Mouse (Mus musculus) forebrain, embryonic 10.5 days (tissue): ENCODE measurements around the gene Rbfox3. TPM values are rescaled to one million over a fixed set of nuclear protein-coding genes. Genes with fewer than 3 reads are reported as not detected.

Source experiments
- DNase-seq: peaks from one replicate; pipeline ENCODE4 v3.0.0-alpha.2; 2017; ENCODE audit warnings: low spot score; ENCODE audit errors: extremely low spot score
- H3K27ac ChIP-seq: fragments of 300-500 bp; sonication (generic); 2 replicates; pipeline ENCODE4 v1.5.1; 2016; ENCODE audit warnings: mild to moderate bottlenecking
- H3K27me3 ChIP-seq: fragments of 300-500 bp; sonication (generic); 2 replicates; pipeline ENCODE4 v1.6.1; 2016; ENCODE audit warnings: mild to moderate bottlenecking; ENCODE audit not compliant: poor library complexity, severe bottlenecking
- H3K36me3 ChIP-seq: fragments of 300-500 bp; sonication (generic); replicated peaks from 2 replicates; pipeline ENCODE4 v1.6.1; 2016; ENCODE audit warnings: mild to moderate bottlenecking, moderate library complexity
- H3K4me1 ChIP-seq: fragments of 300-500 bp; sonication (generic); 2 replicates; pipeline ENCODE4 v1.6.1; 2016
- H3K4me3 ChIP-seq: fragments of 300-500 bp; sonication (generic); 2 replicates; pipeline ENCODE4 v1.5.1; 2016; ENCODE audit warnings: mild to moderate bottlenecking, moderate library complexity
- H3K9me3 ChIP-seq: fragments of 300-500 bp; sonication (generic); 2 replicates; pipeline ENCODE4 v1.6.1; 2016; ENCODE audit warnings: mild to moderate bottlenecking, moderate library complexity
- WGBS: fragments of 180-500 bp; shearing (Covaris S2); methylation state at CpG from one replicate; pipeline ENCODE4 v1.1.7; 2016; 5-methylcytosine and 5-hydroxymethylcytosine counted together
- polyA plus RNA-seq: library from polyadenylated mRNA; unstranded; fragments of >200 nt; fragmentation: Nextera tagmentation; extraction: Ambion mirVana; gene quantifications from 2 replicates; pipeline ENCODE4 v1.2.1, GENCODE M21; 2016

The Rbfox3 gene
- polyA plus RNA-seq, 1 experiment from 2014 or later = 2.6 TPM

DNA sequence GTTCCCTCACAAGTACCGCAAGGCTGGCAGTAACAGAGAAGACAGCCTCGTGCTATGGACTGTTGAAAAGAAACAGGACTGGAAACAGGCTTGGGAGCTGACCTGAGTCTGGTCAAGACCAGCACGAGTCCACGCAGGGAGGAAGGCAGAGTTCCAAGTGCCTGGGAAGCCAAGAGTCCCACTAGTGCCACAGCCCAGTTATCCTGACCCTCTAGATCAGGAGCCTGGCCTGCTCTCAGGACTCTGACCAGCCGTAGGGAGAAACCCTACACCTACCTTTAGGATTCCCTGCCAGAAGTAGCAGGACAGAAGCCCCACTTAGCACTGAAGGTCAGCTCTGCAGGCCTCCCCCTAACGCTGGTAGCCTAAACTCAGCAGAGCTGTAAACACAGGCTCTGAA is 1.3 kb upstream of the Rbfox3 start:
- Histone ChIP-seq H3K27me3 (peaks cover 74% of the 10 kb centered on the region), H3K9me3 (no peaks in the 10 kb centered on the region), H3K4me3 (no peak overlapping the region), H3K4me1 (peaks cover 61% of the 10 kb centered on the region), H3K27ac (no peak overlapping the region), H3K36me3 (no peaks in the 10 kb centered on the region)
- 65% methylated on average over 6 of the region's 6 CpGs for WGBS
- DNase-seq = no peak

DNA sequence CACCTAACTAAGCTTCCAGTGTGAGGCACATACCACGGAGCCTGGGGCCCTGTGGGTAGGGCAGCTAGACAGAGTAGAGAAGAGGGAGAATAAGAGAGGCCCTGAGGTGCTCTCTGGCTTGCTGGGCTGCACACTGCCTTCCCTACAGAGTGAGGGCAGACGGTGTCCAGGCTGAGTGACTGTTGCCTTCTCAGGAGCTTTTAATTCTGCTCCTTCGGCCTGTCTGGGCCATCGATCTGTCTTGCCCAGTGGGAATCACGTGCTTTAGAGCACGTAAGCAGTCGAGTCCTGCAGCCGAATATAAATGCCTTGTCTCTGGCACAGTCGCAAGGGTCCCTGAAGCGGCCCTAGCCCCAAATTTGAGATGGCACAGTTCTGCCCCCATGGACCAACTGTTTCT is 641 bp downstream of the Rbfox3 start:
- H3K36me3 ChIP-seq = no peaks in the 10 kb centered on the region
- 69% methylated on average over 10 of the region's 10 CpGs for WGBS
- DNase-seq = no peak
- peaks cover 62% of the 10 kb centered on the region for H3K4me1 ChIP-seq
- peaks cover 87% of the 10 kb centered on the region for H3K27me3 ChIP-seq
- no peak overlapping the region for H3K27ac ChIP-seq
- no peak overlapping the region for H3K4me3 ChIP-seq
- H3K9me3 ChIP-seq = no peaks in the 10 kb centered on the region

DNA sequence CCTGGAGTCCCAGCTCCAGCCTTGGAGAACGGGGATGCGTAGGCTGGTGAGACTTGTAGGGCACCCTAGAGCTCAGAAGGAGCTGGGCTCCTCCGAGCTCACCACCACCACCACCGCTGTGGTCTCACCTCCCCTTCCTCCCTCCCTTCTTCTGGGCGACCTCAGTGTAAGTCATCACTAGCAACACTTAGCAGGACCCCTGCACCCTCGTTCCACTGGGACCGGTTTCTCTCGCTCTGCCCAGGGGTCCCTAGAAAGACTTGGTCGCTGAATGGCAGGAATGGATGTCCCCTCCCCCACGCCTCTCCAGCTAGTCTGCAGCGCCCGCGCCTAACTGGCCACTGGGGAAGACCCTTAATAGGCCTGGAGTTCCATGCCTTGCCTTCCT is 1.6 kb downstream of the Rbfox3 start:
- H3K27ac ChIP-seq = peak overlapping the region; percentile 86
- peak overlapping the region; percentile 74 for H3K4me3 ChIP-seq
- under 1% methylated on average over 13 of the region's 13 CpGs for WGBS
- no peaks in the 10 kb centered on the region for H3K9me3 ChIP-seq
- DNase-seq = peak; percentile 59
- peaks cover 55% of the 10 kb centered on the region for H3K4me1 ChIP-seq
- peaks cover 88% of the 10 kb centered on the region for H3K27me3 ChIP-seq
- no peaks in the 10 kb centered on the region for H3K36me3 ChIP-seq

DNA sequence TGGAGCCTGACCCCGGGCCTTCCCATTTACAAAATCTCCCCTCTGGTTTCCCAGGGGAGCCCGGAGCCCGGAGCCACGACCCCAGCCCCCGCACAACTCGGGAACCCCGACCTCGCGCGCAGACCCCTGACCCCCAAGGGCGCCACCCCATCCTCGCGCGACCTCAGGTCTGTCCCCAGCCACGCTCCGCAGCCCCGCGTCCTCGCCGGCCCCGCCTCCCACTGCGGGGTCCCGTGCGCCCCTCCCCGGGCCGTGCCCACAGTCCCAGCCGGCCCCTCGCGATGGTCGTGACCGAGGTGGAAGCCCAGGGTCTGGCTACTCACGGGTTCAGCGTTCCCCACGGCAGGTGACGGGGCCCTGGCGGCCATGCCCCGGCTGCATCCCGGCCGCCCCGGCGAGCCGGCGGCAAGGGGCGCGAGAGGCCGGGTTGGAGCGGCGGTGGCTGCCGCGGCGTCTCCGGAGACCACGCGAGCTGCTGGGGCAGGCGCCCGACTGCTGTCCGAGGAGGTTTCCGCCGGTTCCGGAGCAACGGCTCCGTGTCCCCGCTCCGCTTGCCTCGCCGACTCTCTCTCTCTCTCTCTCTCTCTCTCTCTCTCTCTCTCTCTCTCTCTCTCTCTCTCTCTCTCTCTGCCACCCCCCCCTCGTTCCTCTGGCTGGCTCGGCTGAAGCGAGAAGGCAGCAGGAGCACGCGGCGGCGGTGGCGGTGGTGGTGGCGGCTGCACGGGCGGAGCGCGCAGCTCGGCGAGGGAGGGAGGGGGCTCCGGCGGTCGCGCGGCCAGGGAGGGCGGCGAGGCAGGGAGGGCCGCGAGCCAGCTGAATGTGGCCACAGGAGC is 2.2 kb downstream of the Rbfox3 start:
- peaks cover 54% of the 10 kb centered on the region for H3K4me1 ChIP-seq
- peak overlapping the region; percentile 74 for H3K4me3 ChIP-seq
- H3K9me3 ChIP-seq = no peaks in the 10 kb centered on the region
- WGBS = under 1% methylated on average over 75 of the region's 90 CpGs
- H3K27ac ChIP-seq = peak overlapping the region; percentile 86
- peak; percentile 66 for DNase-seq
- H3K36me3 ChIP-seq = no peaks in the 10 kb centered on the region
- peaks cover 84% of the 10 kb centered on the region for H3K27me3 ChIP-seq

DNA sequence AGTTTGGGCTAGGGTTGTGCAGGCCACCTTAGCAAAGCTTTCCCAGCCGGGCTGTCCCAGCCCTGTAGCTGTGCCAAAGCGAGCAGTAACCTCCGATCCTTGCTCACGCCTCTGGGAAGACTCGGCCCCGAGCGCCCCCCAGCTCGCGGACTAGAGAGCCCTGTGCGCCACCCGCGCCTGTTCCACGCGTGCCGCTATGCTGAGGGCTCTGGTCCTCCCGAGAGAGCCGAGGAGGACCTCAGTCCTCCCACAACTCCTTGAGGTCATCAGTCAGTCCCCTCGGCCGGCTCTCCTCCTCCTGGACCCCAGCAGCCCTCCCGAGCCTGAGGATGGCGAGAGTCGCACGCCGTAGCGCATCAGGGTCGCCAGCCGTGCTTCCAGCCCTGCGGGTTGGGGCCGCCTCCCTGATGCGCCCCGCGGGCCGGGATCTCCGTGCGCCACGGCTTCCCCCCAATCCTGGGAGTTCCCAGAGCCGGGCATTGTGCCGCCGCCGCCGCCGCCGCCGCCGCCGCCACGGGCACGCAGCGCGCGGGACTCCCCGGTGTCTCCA is 2.9 kb downstream of the Rbfox3 start:
- H3K27ac ChIP-seq = peak overlapping the region; percentile 86
- peaks cover 80% of the 10 kb centered on the region for H3K27me3 ChIP-seq
- peaks cover 54% of the 10 kb centered on the region for H3K4me1 ChIP-seq
- no peaks in the 10 kb centered on the region for H3K9me3 ChIP-seq
- peak overlapping the region; percentile 74 for H3K4me3 ChIP-seq
- no peaks in the 10 kb centered on the region for H3K36me3 ChIP-seq
- peak; percentile 49 for DNase-seq
- WGBS = under 1% methylated on average over 52 of the region's 52 CpGs

DNA sequence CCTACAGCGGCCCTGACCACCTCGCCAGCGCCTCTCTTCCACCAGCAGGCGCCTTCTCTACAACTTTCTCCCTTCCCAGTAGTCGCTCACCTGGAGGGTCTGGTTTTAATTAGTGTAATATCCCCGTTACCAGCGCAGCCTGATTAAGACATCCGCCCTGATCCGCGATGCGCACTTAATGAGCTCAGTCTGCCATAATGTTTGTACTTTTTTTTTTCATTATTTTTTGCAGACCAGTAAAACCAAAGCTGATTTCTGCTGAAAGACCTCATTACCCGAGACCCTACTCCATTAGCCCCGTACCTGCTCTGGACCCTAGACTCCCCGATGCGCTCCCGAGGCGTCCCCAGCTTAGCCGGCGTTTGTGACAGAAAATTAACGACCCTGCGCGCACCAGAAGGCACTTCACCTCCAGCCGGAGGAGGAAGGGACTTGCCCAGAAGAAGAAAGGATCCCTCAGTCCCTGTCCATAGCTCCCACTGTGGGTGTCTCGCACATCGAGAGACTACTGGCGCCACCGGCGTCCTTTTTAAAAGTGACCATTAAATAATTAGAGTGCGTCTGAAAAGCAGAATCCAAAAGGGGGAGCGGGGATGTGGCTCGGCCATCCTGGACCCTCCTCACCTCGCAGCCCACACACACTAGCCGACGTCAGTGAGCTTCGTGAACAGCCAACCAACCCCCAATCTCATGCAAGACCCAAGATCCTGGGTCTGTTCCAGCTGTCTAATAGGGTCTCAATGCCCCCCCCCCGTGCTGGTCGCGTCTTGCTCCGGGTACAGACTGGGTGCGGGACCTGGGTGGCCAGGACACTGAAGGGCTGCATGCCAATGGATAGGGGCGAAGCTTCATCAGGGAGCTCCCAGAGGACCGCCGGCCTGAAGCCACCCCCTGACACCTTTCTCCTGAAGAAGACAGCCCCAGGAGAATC is 3.7 kb downstream of the Rbfox3 start:
- H3K27me3 ChIP-seq = peaks cover 82% of the 10 kb centered on the region
- H3K36me3 ChIP-seq = no peaks in the 10 kb centered on the region
- peak overlapping the region; percentile 74 for H3K4me3 ChIP-seq
- WGBS = under 1% methylated on average over 43 of the region's 43 CpGs
- H3K9me3 ChIP-seq = no peaks in the 10 kb centered on the region
- peak overlapping the region; percentile 86 for H3K27ac ChIP-seq
- DNase-seq = peak; percentile 37
- peaks cover 54% of the 10 kb centered on the region for H3K4me1 ChIP-seq

DNA sequence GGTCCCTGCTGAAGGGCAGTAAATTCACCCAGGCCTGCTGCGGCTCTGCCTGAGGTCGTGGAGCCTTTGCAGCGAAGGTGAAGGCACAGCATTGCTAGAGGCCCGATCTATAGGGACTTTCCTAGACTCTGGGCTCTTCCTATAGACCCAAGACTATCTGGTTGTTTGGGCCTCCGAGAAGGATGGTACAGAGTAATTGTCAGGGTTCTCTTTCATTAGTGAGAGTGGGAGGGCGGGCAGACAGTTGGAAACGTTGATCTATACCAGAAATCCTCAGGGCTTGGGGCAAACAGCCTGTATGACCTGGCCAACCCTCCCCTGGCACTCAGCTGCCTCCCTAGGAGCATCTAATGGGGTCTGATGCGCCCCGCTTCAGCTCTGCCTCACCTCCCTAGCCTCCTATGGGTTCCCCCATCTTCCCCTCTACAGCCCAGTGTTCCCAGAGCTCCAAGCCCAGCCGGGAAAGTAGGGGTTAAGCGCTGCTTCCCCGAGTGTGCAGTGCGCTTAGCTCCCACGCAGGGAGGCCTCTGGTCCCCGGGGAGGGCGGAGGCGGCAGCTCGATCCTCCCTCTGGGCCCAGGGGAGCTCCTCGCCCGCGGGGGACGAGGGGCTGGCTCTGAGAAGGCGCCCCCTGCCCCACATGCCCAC is 4.5 kb downstream of the Rbfox3 start:
- Histone ChIP-seq H3K4me3 (peak overlapping the region; percentile 74), H3K36me3 (no peaks in the 10 kb centered on the region), H3K9me3 (no peaks in the 10 kb centered on the region), H3K27me3 (peaks cover 79% of the 10 kb centered on the region), H3K27ac (0 out of 2 replicates have a peak overlapping the region, but pooled peaks have one; percentile 40), H3K4me1 (peaks cover 54% of the 10 kb centered on the region)
- no peak for DNase-seq
- WGBS = 6% methylated on average over 23 of the region's 23 CpGs

DNA sequence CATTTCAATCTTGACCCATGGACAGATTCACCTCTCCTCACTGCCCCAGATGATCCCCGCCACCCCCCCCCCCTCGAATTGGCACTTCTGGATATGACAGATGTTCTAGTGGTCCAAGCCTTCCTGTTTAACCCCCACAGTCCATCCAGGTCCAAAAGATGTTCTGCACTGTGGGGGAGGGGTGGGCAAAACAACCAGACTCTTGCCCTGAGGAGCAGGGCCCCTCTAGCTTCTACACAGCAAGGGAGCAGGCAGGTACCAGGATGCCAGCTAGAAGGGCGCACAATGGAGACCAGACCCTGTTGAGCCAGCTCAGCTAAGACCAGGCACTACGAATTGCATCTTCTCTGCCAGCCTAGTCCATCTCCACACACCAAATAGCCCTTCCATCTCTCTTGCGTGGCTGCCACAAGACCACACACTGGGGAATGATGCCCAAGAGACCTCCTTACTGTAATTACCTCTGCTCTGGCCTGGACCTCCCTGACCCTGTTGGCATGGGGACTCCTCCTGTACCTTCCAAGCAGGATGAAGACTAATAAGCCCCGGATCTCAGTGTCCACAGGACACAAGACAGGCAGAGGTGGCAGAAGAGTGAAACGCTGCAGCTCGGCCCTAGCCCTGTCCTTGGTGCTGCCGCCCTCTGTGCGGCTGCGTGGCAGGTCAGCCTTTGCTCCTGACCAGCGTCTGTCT is 5.1 kb downstream of the Rbfox3 start:
- 27% methylated on average over 12 of the region's 12 CpGs for WGBS
- Histone ChIP-seq H3K27ac (no peak overlapping the region), H3K27me3 (peaks cover 72% of the 10 kb centered on the region)

DNA sequence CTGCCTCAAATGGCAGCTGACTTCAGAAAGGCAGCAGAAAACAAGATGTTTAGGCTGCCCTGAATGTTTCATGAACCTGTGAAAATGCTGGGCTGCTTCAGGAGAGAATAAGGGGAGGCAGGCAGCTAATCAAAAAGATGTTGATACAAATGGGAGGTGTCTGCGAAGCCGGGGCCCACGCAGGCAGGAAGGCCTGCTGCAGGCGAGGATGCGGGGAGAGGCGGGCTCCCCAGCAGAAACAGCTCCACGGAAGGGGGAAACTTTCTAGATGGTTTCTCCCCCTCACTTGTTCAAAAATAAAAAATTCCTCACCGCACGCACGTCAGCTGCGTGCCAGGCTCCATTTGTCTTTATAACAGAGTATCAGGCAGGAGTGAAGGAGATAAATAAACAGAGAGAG is 5.7 kb downstream of the Rbfox3 start:
- Histone ChIP-seq H3K4me3 (no peak overlapping the region), H3K27ac (no peak overlapping the region), H3K27me3 (peaks cover 71% of the 10 kb centered on the region), H3K9me3 (no peaks in the 10 kb centered on the region), H3K36me3 (no peaks in the 10 kb centered on the region), H3K4me1 (peaks cover 52% of the 10 kb centered on the region)
- DNase-seq = no peak
- 71% methylated on average over 11 of the region's 11 CpGs for WGBS

More for the DNA sequence above, 5.1 kb downstream of the Rbfox3 start:
- no peaks in the 10 kb centered on the region for H3K36me3 ChIP-seq
- DNase-seq = peak; percentile 21
- peaks cover 54% of the 10 kb centered on the region for H3K4me1 ChIP-seq
- H3K9me3 ChIP-seq = no peaks in the 10 kb centered on the region
- H3K4me3 ChIP-seq = 0 out of 2 replicates have a peak overlapping the region, but pooled peaks have one; percentile 4

DNA sequence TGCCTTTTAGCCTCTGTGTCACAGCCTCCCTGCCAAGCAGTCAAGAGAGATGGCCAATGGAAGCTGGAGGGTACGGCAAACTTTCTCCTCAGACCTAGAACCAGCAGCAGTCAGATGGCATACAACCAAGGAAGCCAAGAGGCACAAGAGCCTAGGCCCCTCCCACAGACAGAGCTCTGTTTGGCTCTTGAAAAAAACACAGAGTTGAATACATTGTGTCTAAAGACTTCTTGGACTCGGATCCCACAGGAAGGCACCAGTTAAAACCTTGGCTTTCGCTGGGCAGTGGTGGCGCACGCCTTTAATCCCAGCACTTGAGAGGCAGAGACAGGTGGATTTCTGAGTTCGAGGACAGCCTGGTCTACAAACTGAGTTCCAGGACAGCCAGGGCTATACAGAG is 7.1 kb downstream of the Rbfox3 start:
- 90% methylated on average over 6 of the region's 6 CpGs for WGBS
- DNase-seq = no peak
- H3K27me3 ChIP-seq = peaks cover 71% of the 10 kb centered on the region

DNA sequence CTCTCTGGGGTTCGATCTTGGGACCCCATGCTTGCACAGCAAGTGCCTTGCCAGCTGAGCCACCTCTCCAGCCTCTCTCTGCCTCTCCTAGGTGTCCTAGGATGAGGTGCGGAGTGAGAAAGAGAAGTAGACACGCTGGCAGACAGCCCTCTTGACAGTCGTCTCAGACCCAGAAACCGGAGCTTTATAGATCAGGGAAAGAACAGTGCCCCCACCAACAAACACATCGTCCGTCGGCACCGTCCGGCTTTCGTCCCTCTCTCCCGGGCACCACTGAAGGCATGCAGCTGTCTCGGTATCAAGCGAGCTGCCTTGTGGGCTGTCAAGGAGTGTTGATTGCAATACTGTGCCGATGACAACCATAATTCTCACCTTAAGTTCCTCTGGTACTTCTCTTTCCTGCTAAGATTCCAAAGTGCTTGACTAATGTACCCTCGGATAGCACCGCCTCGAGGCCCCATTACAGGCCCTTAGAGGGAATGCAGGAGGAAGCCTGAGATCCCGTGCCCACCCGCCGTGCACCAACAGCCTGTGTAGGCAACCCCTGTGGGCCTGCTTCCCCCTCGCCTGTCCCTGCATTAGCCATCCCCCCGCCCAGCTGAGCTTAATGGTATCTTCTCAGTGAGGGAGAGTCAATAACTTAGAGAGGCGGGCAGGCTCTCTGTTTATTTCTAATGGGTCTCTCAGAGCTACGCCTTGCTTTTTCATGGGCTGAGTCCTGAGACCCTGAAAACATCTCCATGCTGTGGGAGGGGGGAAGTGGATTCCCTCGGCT is 11.4 kb downstream of the Rbfox3 start:
- 69% methylated on average over 26 of the region's 26 CpGs for WGBS
- Histone ChIP-seq H3K36me3 (no peaks in the 10 kb centered on the region), H3K4me1 (peaks cover 52% of the 10 kb centered on the region), H3K4me3 (no peak overlapping the region), H3K9me3 (no peaks in the 10 kb centered on the region), H3K27me3 (peaks cover 44% of the 10 kb centered on the region), H3K27ac (no peak overlapping the region)
- no peak for DNase-seq

More for the DNA sequence above, 7.1 kb downstream of the Rbfox3 start:
- Histone ChIP-seq H3K36me3 (no peaks in the 10 kb centered on the region), H3K4me3 (no peak overlapping the region), H3K27ac (no peak overlapping the region), H3K4me1 (peaks cover 47% of the 10 kb centered on the region), H3K9me3 (no peaks in the 10 kb centered on the region)
